Mouse (Mus musculus): Measurements from ENCODE around the gene Cox11. TPM values are rescaled to one million over a fixed set of nuclear protein-coding genes. Genes with fewer than 3 reads are reported as not detected.

The Cox11 gene
- polyA plus RNA-seq, 1 experiment from 2014 or later = 39.7 TPM

DNA sequence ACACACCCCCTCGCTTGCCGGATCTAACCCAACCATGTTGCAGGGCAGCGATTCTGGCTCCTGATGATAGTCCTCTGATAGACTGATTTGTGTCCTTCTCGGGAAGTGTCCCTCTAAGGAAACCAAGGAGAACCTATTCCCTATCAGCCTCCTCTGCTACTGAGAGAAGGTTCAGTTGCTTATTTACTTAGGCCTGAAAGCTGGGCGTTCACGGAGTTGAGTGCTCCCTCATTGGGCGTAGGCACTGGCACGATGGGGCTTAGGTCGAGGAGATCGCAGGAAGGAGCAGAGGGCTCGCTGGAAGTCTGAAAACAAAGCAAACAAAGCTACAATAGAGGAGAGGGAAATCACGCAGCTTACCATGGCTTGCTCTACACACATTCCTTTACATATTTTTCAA is 19.6 kb downstream of the Cox11 start:
- Histone ChIP-seq H3K9ac (ENCODE audit: low read depth, low read length) (no peak overlapping the region), H3K36me3 (ENCODE audit: control insufficient read depth, insufficient read depth, low read length) (peaks cover 13% of the 10 kb centered on the region), H3K27me3 (ENCODE audit: control insufficient read depth, insufficient read depth, low read depth, low read length) (no peaks in the 10 kb centered on the region), H3K4me2 (ENCODE audit: low read length) (no peak overlapping the region), H3K4me3 (ENCODE audit: low read depth, low read length) (no peak overlapping the region), H3K4me1 (ENCODE audit: control insufficient read depth, insufficient read depth, low read length) (no peaks in the 10 kb centered on the region), H3K9me3 (replicated peaks; ENCODE audit: control insufficient read depth, low read length, poor library complexity, severe bottlenecking) (no peaks in the 10 kb centered on the region), H3K27ac (ENCODE audit: low read length) (no peak overlapping the region)
- ATAC-seq = no peak
- WGBS = 93% methylated on average over 12 of the region's 12 CpGs

DNA sequence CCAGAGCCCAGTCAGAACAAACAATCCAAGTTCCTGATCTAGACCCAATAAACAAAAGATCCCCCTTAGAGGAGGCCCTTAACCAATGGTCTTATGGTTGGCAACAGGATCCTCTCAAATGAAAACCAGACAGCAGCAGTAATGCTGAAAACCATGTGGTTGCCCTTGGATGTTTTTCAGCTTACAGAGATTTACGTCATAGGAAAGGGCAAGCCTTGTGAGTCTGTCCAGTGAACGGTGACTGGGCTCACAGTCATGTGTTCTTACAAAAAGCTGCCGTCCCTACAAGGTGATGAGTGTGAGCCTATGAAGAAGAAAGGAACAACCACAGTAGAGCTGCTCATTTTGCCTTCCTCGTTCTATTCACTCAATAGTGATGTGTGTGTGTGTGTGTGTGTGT is 22.7 kb downstream of the Cox11 start:
- Histone ChIP-seq H3K4me1 (ENCODE audit: control insufficient read depth, insufficient read depth, low read length) (peaks cover 16% of the 10 kb centered on the region), H3K36me3 (ENCODE audit: control insufficient read depth, insufficient read depth, low read length) (peaks cover 11% of the 10 kb centered on the region), H3K4me3 (ENCODE audit: low read depth, low read length) (no peak overlapping the region), H3K9me3 (replicated peaks; ENCODE audit: control insufficient read depth, low read length, poor library complexity, severe bottlenecking) (no peaks in the 10 kb centered on the region), H3K27me3 (ENCODE audit: control insufficient read depth, insufficient read depth, low read depth, low read length) (no peaks in the 10 kb centered on the region), H3K9ac (ENCODE audit: low read depth, low read length) (no peak overlapping the region), H3K27ac (ENCODE audit: low read length) (no peak overlapping the region), H3K4me2 (ENCODE audit: low read length) (no peak overlapping the region)
- WGBS = 89% methylated on average over 4 of the region's 4 CpGs
- no peak for ATAC-seq

- H3K9me3 ChIP-seq (replicated peaks; ENCODE audit: control insufficient read depth, low read length, poor library complexity, severe bottlenecking) = no peaks in the 10 kb centered on the region
- no peak for ATAC-seq
- H3K27me3 ChIP-seq (ENCODE audit: control insufficient read depth, insufficient read depth, low read depth, low read length) = no peaks in the 10 kb centered on the region
- H3K4me2 ChIP-seq (ENCODE audit: low read length) = no peak overlapping the region
- peaks cover 16% of the 10 kb centered on the region for H3K4me1 ChIP-seq (ENCODE audit: control insufficient read depth, insufficient read depth, low read length)
- 77% methylated on average over 3 of the region's 3 CpGs for WGBS
- peak overlapping the region; percentile 38; the same call in 1 of the 2 replicates for H3K27ac ChIP-seq (ENCODE audit: low read length)
- H3K9ac ChIP-seq (ENCODE audit: low read depth, low read length) = no peak overlapping the region
- no peak overlapping the region for H3K4me3 ChIP-seq (ENCODE audit: low read depth, low read length)
- no peaks in the 10 kb centered on the region for H3K36me3 ChIP-seq (ENCODE audit: control insufficient read depth, insufficient read depth, low read length)
Measured at GRCm38 (mm10) chr11:90663052-90663451, 25.1 kb downstream of the Cox11 start.

GRCm38 (mm10) chr11:90663618-90664297 is 25.8 kb downstream of the Cox11 start:
- peaks cover 16% of the 10 kb centered on the region for H3K4me1 ChIP-seq (ENCODE audit: control insufficient read depth, insufficient read depth, low read length)
- no peak overlapping the region for H3K9ac ChIP-seq (ENCODE audit: low read depth, low read length)
- H3K27me3 ChIP-seq (ENCODE audit: control insufficient read depth, insufficient read depth, low read depth, low read length) = no peaks in the 10 kb centered on the region
- peak overlapping the region; percentile 70 for H3K27ac ChIP-seq (ENCODE audit: low read length)
- H3K9me3 ChIP-seq (replicated peaks; ENCODE audit: control insufficient read depth, low read length, poor library complexity, severe bottlenecking) = no peaks in the 10 kb centered on the region
- H3K4me2 ChIP-seq (ENCODE audit: low read length) = no peak overlapping the region
- 14% methylated on average over 5 of the region's 5 CpGs for WGBS
- peak; percentile 82 for ATAC-seq
- no peak overlapping the region for H3K4me3 ChIP-seq (ENCODE audit: low read depth, low read length)
- no peaks in the 10 kb centered on the region for H3K36me3 ChIP-seq (ENCODE audit: control insufficient read depth, insufficient read depth, low read length)

DNA sequence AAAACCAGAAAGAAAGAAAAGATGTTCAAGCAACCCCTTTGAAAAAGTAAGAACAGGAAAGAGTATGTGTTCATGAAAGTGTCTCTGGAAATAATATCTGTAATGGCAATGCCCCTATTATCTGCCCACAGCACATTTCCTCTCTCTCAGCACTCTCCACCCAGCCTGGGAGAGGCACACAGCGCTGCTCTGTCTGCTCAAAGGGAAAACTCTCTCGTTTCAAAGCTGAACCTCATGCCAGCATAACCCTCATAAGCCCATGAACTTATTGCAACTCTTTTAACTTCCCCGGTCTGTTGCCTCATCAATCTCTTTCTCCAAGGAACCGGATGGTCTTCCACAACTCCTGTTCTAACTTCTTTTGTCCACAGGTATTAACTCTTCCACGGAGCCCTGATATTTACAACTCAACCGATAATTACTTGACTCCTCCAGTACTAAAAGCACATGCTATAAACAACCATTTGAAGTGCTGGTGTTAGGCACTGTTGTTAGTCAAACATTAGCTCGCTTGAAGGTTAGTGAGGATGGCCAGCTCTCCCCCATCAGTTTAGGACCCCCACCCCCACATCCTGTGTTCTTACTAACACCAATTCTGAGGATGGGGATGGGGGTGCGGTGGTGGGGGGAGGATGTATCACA is 26.5 kb downstream of the Cox11 start:
- Histone ChIP-seq H3K27ac (ENCODE audit: low read length) (peak overlapping the region; percentile 70), H3K9ac (ENCODE audit: low read depth, low read length) (no peak overlapping the region), H3K4me3 (ENCODE audit: low read depth, low read length) (no peak overlapping the region), H3K36me3 (ENCODE audit: control insufficient read depth, insufficient read depth, low read length) (no peaks in the 10 kb centered on the region), H3K27me3 (ENCODE audit: control insufficient read depth, insufficient read depth, low read depth, low read length) (no peaks in the 10 kb centered on the region), H3K4me1 (ENCODE audit: control insufficient read depth, insufficient read depth, low read length) (peaks cover 16% of the 10 kb centered on the region), H3K9me3 (replicated peaks; ENCODE audit: control insufficient read depth, low read length, poor library complexity, severe bottlenecking) (no peaks in the 10 kb centered on the region), H3K4me2 (ENCODE audit: low read length) (no peak overlapping the region)
- WGBS = 34% methylated on average over 8 of the region's 8 CpGs
- ATAC-seq = peak; percentile 60; the same call in 1 of the 2 replicates

- ATAC-seq = no peak
- Histone ChIP-seq H3K27me3 (ENCODE audit: control insufficient read depth, insufficient read depth, low read depth, low read length) (no peaks in the 10 kb centered on the region), H3K9me3 (replicated peaks; ENCODE audit: control insufficient read depth, low read length, poor library complexity, severe bottlenecking) (no peaks in the 10 kb centered on the region), H3K4me3 (ENCODE audit: low read depth, low read length) (no peak overlapping the region), H3K4me2 (ENCODE audit: low read length) (no peak overlapping the region), H3K9ac (ENCODE audit: low read depth, low read length) (no peak overlapping the region), H3K27ac (ENCODE audit: low read length) (peak overlapping the region; percentile 11), H3K4me1 (ENCODE audit: control insufficient read depth, insufficient read depth, low read length) (peaks cover 16% of the 10 kb centered on the region), H3K36me3 (ENCODE audit: control insufficient read depth, insufficient read depth, low read length) (no peaks in the 10 kb centered on the region)
- WGBS = 12% methylated on average over 6 of the region's 6 CpGs
Measured at GRCm38 (mm10) chr11:90665161-90665560, 27.2 kb downstream of the Cox11 start.

- H3K4me3 ChIP-seq (ENCODE audit: low read depth, low read length) = no peak overlapping the region
- H3K9ac ChIP-seq (ENCODE audit: low read depth, low read length) = no peak overlapping the region
- H3K27me3 ChIP-seq (ENCODE audit: control insufficient read depth, insufficient read depth, low read depth, low read length) = no peaks in the 10 kb centered on the region
- no peak overlapping the region; the same call in 1 of the 2 replicates for H3K27ac ChIP-seq (ENCODE audit: low read length)
- H3K9me3 ChIP-seq (replicated peaks; ENCODE audit: control insufficient read depth, low read length, poor library complexity, severe bottlenecking) = no peaks in the 10 kb centered on the region
- ATAC-seq = no peak
- H3K4me1 ChIP-seq (ENCODE audit: control insufficient read depth, insufficient read depth, low read length) = peaks cover 16% of the 10 kb centered on the region
- 64% methylated on average over 3 of the region's 3 CpGs for WGBS
- H3K36me3 ChIP-seq (ENCODE audit: control insufficient read depth, insufficient read depth, low read length) = no peaks in the 10 kb centered on the region
- H3K4me2 ChIP-seq (ENCODE audit: low read length) = no peak overlapping the region
Measured at GRCm38 (mm10) chr11:90666144-90666757, 28.3 kb downstream of the Cox11 start.

DNA sequence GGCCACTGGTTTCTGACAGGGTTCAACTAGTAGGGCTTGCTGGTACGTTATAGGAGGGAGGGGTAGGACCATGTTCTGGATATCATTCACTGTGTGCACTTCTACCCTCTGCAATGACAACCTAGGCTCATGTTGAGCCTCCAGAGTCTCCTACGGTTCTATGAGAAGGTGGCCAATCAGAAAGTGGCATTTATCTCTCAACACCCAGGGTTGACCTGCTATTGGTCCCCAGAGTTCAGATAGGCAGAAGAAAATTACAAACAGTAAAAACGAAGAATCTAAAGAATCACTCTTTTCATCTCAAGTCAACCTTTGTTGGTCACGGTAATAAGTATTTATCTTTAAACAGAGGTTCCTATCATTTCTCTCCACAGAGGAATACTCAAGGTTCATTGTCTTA is 28.9 kb downstream of the Cox11 start:
- peaks cover 16% of the 10 kb centered on the region for H3K4me1 ChIP-seq (ENCODE audit: control insufficient read depth, insufficient read depth, low read length)
- H3K4me3 ChIP-seq (ENCODE audit: low read depth, low read length) = no peak overlapping the region
- H3K9ac ChIP-seq (ENCODE audit: low read depth, low read length) = no peak overlapping the region
- WGBS = 89% methylated on average over 4 of the region's 4 CpGs
- H3K36me3 ChIP-seq (ENCODE audit: control insufficient read depth, insufficient read depth, low read length) = no peaks in the 10 kb centered on the region
- no peak overlapping the region for H3K27ac ChIP-seq (ENCODE audit: low read length)
- H3K27me3 ChIP-seq (ENCODE audit: control insufficient read depth, insufficient read depth, low read depth, low read length) = no peaks in the 10 kb centered on the region
- H3K9me3 ChIP-seq (replicated peaks; ENCODE audit: control insufficient read depth, low read length, poor library complexity, severe bottlenecking) = no peaks in the 10 kb centered on the region
- no peak for ATAC-seq
- no peak overlapping the region for H3K4me2 ChIP-seq (ENCODE audit: low read length)

GRCm38 (mm10) chr11:90667325-90667724 is 29.4 kb downstream of the Cox11 start:
- H3K36me3 ChIP-seq (ENCODE audit: control insufficient read depth, insufficient read depth, low read length) = no peaks in the 10 kb centered on the region
- no peak overlapping the region for H3K4me3 ChIP-seq (ENCODE audit: low read depth, low read length)
- no peak overlapping the region for H3K4me2 ChIP-seq (ENCODE audit: low read length)
- peaks cover 16% of the 10 kb centered on the region for H3K4me1 ChIP-seq (ENCODE audit: control insufficient read depth, insufficient read depth, low read length)
- no peaks in the 10 kb centered on the region for H3K9me3 ChIP-seq (replicated peaks; ENCODE audit: control insufficient read depth, low read length, poor library complexity, severe bottlenecking)
- WGBS = 93% methylated on average over 6 of the region's 6 CpGs
- ATAC-seq = no peak
- no peaks in the 10 kb centered on the region for H3K27me3 ChIP-seq (ENCODE audit: control insufficient read depth, insufficient read depth, low read depth, low read length)
- H3K9ac ChIP-seq (ENCODE audit: low read depth, low read length) = no peak overlapping the region
- no peak overlapping the region for H3K27ac ChIP-seq (ENCODE audit: low read length)
